Mouse (Mus musculus) neural tube, embryonic 11.5 days (tissue): ENCODE measurements around the gene Lin7c. TPM values are rescaled to one million over a fixed set of nuclear protein-coding genes. Genes with fewer than 3 reads are reported as not detected.
A peak's percentile ranks its signal among the peaks of the same experiment; 100 is the strongest.

ENCODE experiments used
- ATAC-seq: fragments of 200-750 bp; cut with Nextera tagmentation; 2 replicates; pipeline ENCODE4 v1.8.0; 2017; ENCODE audit warnings: moderate number of reproducible peaks, mild to moderate bottlenecking, moderate TSS enrichment, moderate library complexity; ENCODE audit not compliant: insufficient read depth, low FRiP score, low TSS enrichment
- DNase-seq: peaks from one replicate; pipeline ENCODE4 v3.0.0-alpha.2; 2015; ENCODE audit warnings: low spot score
- H3K27ac ChIP-seq: fragments of 300-500 bp; sonication (generic); 2 replicates; pipeline ENCODE4 v1.5.1; 2014; ENCODE audit warnings: low read depth, mild to moderate bottlenecking, low read length
- H3K27me3 ChIP-seq: fragments of 300-500 bp; sonication (generic); 2 replicates; pipeline ENCODE4 v1.6.1; 2014; ENCODE audit warnings: mild to moderate bottlenecking, low read length, mixed read lengths; ENCODE audit not compliant: control insufficient read depth, insufficient read depth
- H3K36me3 ChIP-seq: fragments of 300-500 bp; sonication (generic); 2 replicates; pipeline ENCODE4 v1.6.1; 2014; ENCODE audit warnings: mild to moderate bottlenecking, low read length, moderate library complexity, mixed read lengths; ENCODE audit not compliant: control insufficient read depth, insufficient read depth
- H3K4me1 ChIP-seq: fragments of 300-500 bp; sonication (generic); 2 replicates; pipeline ENCODE4 v1.6.1; 2014; ENCODE audit warnings: low read length, mixed read lengths; ENCODE audit not compliant: control insufficient read depth, insufficient read depth
- H3K4me2 ChIP-seq: fragments of 300-500 bp; sonication (generic); 2 replicates; pipeline ENCODE4 v1.6.1; 2014; ENCODE audit warnings: low read depth, mild to moderate bottlenecking, moderate library complexity
- H3K4me3 ChIP-seq: fragments of 300-500 bp; sonication (generic); 2 replicates; pipeline ENCODE4 v1.5.1; 2014; ENCODE audit warnings: low read depth, low read length
- H3K9ac ChIP-seq: fragments of 300-500 bp; sonication (generic); 2 replicates; pipeline ENCODE4 v1.6.1; 2014; ENCODE audit warnings: mild to moderate bottlenecking, low read length
- H3K9me3 ChIP-seq: fragments of 300-500 bp; sonication (generic); 2 replicates; pipeline ENCODE4 v1.6.1; 2016; ENCODE audit warnings: low read length; ENCODE audit not compliant: control insufficient read depth
- WGBS: fragments of 180-500 bp; shearing (Covaris S2); extraction: QIAGEN DNeasy Blood & Tissue Kit; methylation state at CpG from one replicate; pipeline ENCODE4 v1.1.7; 2014; 5-methylcytosine and 5-hydroxymethylcytosine counted together
- polyA plus RNA-seq: library from polyadenylated mRNA; unstranded; fragments of >200 nt; fragmentation: Nextera tagmentation; extraction: Ambion mirVana; gene quantifications from 2 replicates; pipeline ENCODE4 v1.2.1, GENCODE M21; 2014

Lin7c gene
- polyA plus RNA-seq, 1 experiment from 2014 or later: 146 TPM

- H3K27ac ChIP-seq: no peak overlapping the region
- ATAC-seq (0 out of 2 replicates have a peak, but pooled peaks have one; percentile 20), DNase-seq (peak; percentile 23)
- no peak overlapping the region for H3K9ac ChIP-seq
- H3K36me3 ChIP-seq: peaks cover 3% of the 10 kb centered on the region; the same call in 1 of the 2 replicates
- no peak overlapping the region for H3K4me2 ChIP-seq
- no peaks in the 10 kb centered on the region for H3K27me3 ChIP-seq
- 72% methylated on average over 3 of the region's 3 CpGs for WGBS
- H3K4me3 ChIP-seq: no peak overlapping the region
- no peaks in the 10 kb centered on the region for H3K9me3 ChIP-seq
- peaks cover 25% of the 10 kb centered on the region for H3K4me1 ChIP-seq
Measured at GRCm38 (mm10) chr2:109929256-109929655, 38.6 kb downstream of the Lin7c start.

- 95% methylated on average over 5 of the region's 5 CpGs for WGBS
- Histone ChIP-seq H3K9me3 (no peaks in the 10 kb centered on the region), H3K4me2 (no peak overlapping the region), H3K4me3 (no peak overlapping the region), H3K4me1 (peaks cover 25% of the 10 kb centered on the region), H3K36me3 (peaks cover 3% of the 10 kb centered on the region; the same call in 1 of the 2 replicates), H3K27ac (no peak overlapping the region), H3K27me3 (no peaks in the 10 kb centered on the region), H3K9ac (no peak overlapping the region)
- DNase-seq (no peak), ATAC-seq (no peak)
Measured at GRCm38 (mm10) chr2:109930366-109930765, 39.7 kb downstream of the Lin7c start.

- no peak overlapping the region for H3K4me3 ChIP-seq
- WGBS: 89% methylated on average over 4 of the region's 4 CpGs
- H3K4me1 ChIP-seq: peaks cover 27% of the 10 kb centered on the region
- H3K36me3 ChIP-seq: peaks cover 3% of the 10 kb centered on the region; the same call in 1 of the 2 replicates
- DNase-seq (no peak), ATAC-seq (no peak)
- H3K9me3 ChIP-seq: no peaks in the 10 kb centered on the region
- no peak overlapping the region for H3K4me2 ChIP-seq
- H3K27me3 ChIP-seq: no peaks in the 10 kb centered on the region
- H3K9ac ChIP-seq: no peak overlapping the region
- no peak overlapping the region for H3K27ac ChIP-seq
Measured at GRCm38 (mm10) chr2:109930771-109931170, 40.1 kb downstream of the Lin7c start.

GRCm38 (mm10) chr2:109931978-109932780, 41.5 kb downstream of the Lin7c start:
- no peak overlapping the region for H3K27ac ChIP-seq
- peak; percentile 23 for DNase-seq
- H3K9me3 ChIP-seq: no peaks in the 10 kb centered on the region
- peaks cover 35% of the 10 kb centered on the region for H3K4me1 ChIP-seq
- no peaks in the 10 kb centered on the region for H3K36me3 ChIP-seq
- no peak overlapping the region for H3K4me3 ChIP-seq
- H3K27me3 ChIP-seq: no peaks in the 10 kb centered on the region
- H3K9ac ChIP-seq: no peak overlapping the region
- WGBS: 45% methylated on average over 13 of the region's 13 CpGs
- no peak for ATAC-seq
- 0 out of 2 replicates have a peak overlapping the region, but pooled peaks have one; percentile 5 for H3K4me2 ChIP-seq

GRCm38 (mm10) chr2:109933151-109933550, 42.5 kb downstream of the Lin7c start:
- Histone ChIP-seq H3K27me3 (no peaks in the 10 kb centered on the region), H3K9me3 (no peaks in the 10 kb centered on the region), H3K36me3 (no peaks in the 10 kb centered on the region), H3K9ac (no peak overlapping the region), H3K4me3 (no peak overlapping the region), H3K4me2 (no peak overlapping the region), H3K27ac (no peak overlapping the region), H3K4me1 (peaks cover 35% of the 10 kb centered on the region)
- ATAC-seq (no peak), DNase-seq (peak; percentile 6)
- 67% methylated on average over 3 of the region's 3 CpGs for WGBS

- DNase-seq (no peak), ATAC-seq (no peak)
- no peaks in the 10 kb centered on the region for H3K9me3 ChIP-seq
- no peaks in the 10 kb centered on the region for H3K36me3 ChIP-seq
- H3K4me2 ChIP-seq: no peak overlapping the region
- no peak overlapping the region for H3K4me3 ChIP-seq
- 60% methylated on average over 4 of the region's 4 CpGs for WGBS
- H3K9ac ChIP-seq: no peak overlapping the region
- peaks cover 35% of the 10 kb centered on the region for H3K4me1 ChIP-seq
- no peaks in the 10 kb centered on the region for H3K27me3 ChIP-seq
- no peak overlapping the region for H3K27ac ChIP-seq
Measured at GRCm38 (mm10) chr2:109934086-109934485, 43.4 kb downstream of the Lin7c start.

- Histone ChIP-seq H3K4me1 (peaks cover 30% of the 10 kb centered on the region), H3K9me3 (no peaks in the 10 kb centered on the region), H3K27ac (no peak overlapping the region), H3K4me2 (no peak overlapping the region), H3K4me3 (no peak overlapping the region), H3K9ac (no peak overlapping the region), H3K36me3 (no peaks in the 10 kb centered on the region), H3K27me3 (no peaks in the 10 kb centered on the region)
- no peak for ATAC-seq
- DNase-seq: no peak
- WGBS: 97% methylated on average over 3 of the region's 3 CpGs
Measured at GRCm38 (mm10) chr2:109935194-109935593, 44.5 kb downstream of the Lin7c start.

- ATAC-seq: peak; percentile 48; the same call in 1 of the 2 replicates
- Histone ChIP-seq H3K4me2 (no peak overlapping the region), H3K9ac (no peak overlapping the region), H3K4me3 (no peak overlapping the region), H3K27me3 (no peaks in the 10 kb centered on the region), H3K4me1 (peaks cover 30% of the 10 kb centered on the region), H3K9me3 (no peaks in the 10 kb centered on the region), H3K27ac (no peak overlapping the region), H3K36me3 (no peaks in the 10 kb centered on the region)
- 59% methylated on average over 11 of the region's 11 CpGs for WGBS
- DNase-seq: no peak
Measured at GRCm38 (mm10) chr2:109935754-109936409, 45.2 kb downstream of the Lin7c start.
